Comparison of ENCODE assay signal across 16 mouse cellular contexts in the genomic region with DNA sequence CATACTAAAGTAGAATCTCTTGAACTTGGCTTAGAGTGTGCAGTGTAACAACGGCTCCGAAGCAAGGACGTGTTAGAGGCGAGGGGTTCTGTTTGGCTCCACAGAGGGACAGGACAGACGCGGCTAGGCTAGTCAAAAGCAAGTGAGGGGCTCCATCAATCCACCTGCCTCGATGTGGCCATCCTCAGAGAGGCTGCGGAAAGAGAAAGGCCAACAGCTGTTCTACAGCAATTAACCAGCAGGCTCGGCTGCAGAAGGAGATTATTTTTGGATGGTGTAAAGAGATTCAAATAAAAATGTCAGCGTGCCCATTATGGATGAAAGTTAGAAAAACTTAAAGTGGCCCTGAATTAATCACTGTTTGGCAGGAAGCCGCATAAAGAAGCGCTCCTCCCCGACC.
DNase-seq lines count a peak whose midpoint lies in the region; ATAC-seq lines count a peak whose summit lies in the region.
"Had no signal": no experiment of that assay in that cellular context is flagged by ENCODE, and none has a peak within 500 bp of the region (broad histone marks: within the 10 kb centered on the region; RNA-seq: fewer than 3 reads in every experiment).

No protein-coding gene starts in this region.

- no peak for DNase-seq in frontal cortex, postnatal 14 days (ENCODE audit: low spot score in 2 of 2)
- no peak for DNase-seq in embryonic facial prominence, embryonic 10.5 days (ENCODE audit: low spot score)
- peak; percentile 40 for DNase-seq in limb, embryonic 11.5 days (ENCODE audit: low spot score)
- no peak for DNase-seq in lung, postnatal 4 days
- DNase-seq in kidney, adult 18-20 months = no peak
- DNase-seq: cerebellum, adult 18-20 months; gastrocnemius, postnatal 10 days; layer of hippocampus, postnatal 36 days; left cerebral cortex, postnatal 4 days; lung, postnatal 14 days; thymus, postnatal 14 days had no signal

- no peak overlapping the region for H3K27ac ChIP-seq in hindbrain, embryonic 12.5 days
- no peak overlapping the region for H3K27ac ChIP-seq in hindbrain, embryonic 13.5 days
- 0 out of 2 replicates have a peak overlapping the region, but pooled peaks have one; percentile 3 for H3K27ac ChIP-seq in embryonic facial prominence, embryonic 10.5 days (replicated peaks)
- no peak overlapping the region for H3K27ac ChIP-seq in limb, embryonic 11.5 days (replicated peaks; ENCODE audit: low read depth, low read length)
- H3K27ac ChIP-seq: liver, embryonic 15.5 days had no signal

- 16% methylated on average over 11 of the region's 13 CpGs for WGBS in hindbrain, embryonic 12.5 days
- 9% methylated on average over 13 of the region's 13 CpGs for WGBS in hindbrain, embryonic 13.5 days
- WGBS in embryonic facial prominence, embryonic 10.5 days = 28% methylated on average over 13 of the region's 13 CpGs
- whole genome bisulfite sequencing in limb, embryonic 11.5 days = 10% methylated on average over 13 of the region's 13 CpGs

- ATAC-seq in frontal cortex, adult (ENCODE audit: low TSS enrichment) = peak; percentile 53
- no peak for ATAC-seq in hindbrain, embryonic 12.5 days (ENCODE audit: low FRiP score)
- no peak for ATAC-seq in hindbrain, embryonic 13.5 days (ENCODE audit: low FRiP score)
- ATAC-seq in limb, embryonic 11.5 days (ENCODE audit: insufficient number of reproducible peaks, low FRiP score, low TSS enrichment, low read depth) = no peak

- H3K4me2 ChIP-seq in hindbrain, embryonic 12.5 days (replicated peaks) = 0 out of 2 replicates have a peak overlapping the region, but pooled peaks have one; percentile 26
- H3K4me2 ChIP-seq in hindbrain, embryonic 13.5 days = no peak overlapping the region
- H3K4me2 ChIP-seq in limb, embryonic 11.5 days (ENCODE audit: low read depth, severe bottlenecking) = no peak overlapping the region
- H3K4me2 ChIP-seq: liver, embryonic 15.5 days had no signal

- no peaks in the 10 kb centered on the region for H3K9me3 ChIP-seq in hindbrain, embryonic 12.5 days (replicated peaks)
- H3K9me3 ChIP-seq in hindbrain, embryonic 13.5 days = no peaks in the 10 kb centered on the region; the same call in 1 of the 2 replicates
- no peaks in the 10 kb centered on the region for H3K9me3 ChIP-seq in embryonic facial prominence, embryonic 10.5 days
- H3K9me3 ChIP-seq in limb, embryonic 11.5 days (ENCODE audit: control insufficient read depth, low read length) = no peaks in the 10 kb centered on the region
- H3K9me3 ChIP-seq: liver, embryonic 15.5 days had no signal

- H3K4me1 ChIP-seq in hindbrain, embryonic 12.5 days = peaks cover 51% of the 10 kb centered on the region
- H3K4me1 ChIP-seq in hindbrain, embryonic 13.5 days (replicated peaks) = peaks cover 38% of the 10 kb centered on the region
- H3K4me1 ChIP-seq in embryonic facial prominence, embryonic 10.5 days = peaks cover 48% of the 10 kb centered on the region
- H3K4me1 ChIP-seq in limb, embryonic 11.5 days (ENCODE audit: control insufficient read depth, insufficient read depth, low read length) = peaks cover 5% of the 10 kb centered on the region; the same call in 1 of the 2 replicates
- H3K4me1 ChIP-seq: liver, embryonic 15.5 days had no signal

- H3K9ac ChIP-seq in hindbrain, embryonic 12.5 days = no peak overlapping the region
- H3K9ac ChIP-seq in hindbrain, embryonic 13.5 days = no peak overlapping the region
- no peak overlapping the region for H3K9ac ChIP-seq in limb, embryonic 11.5 days (ENCODE audit: low read length)
- H3K9ac ChIP-seq: liver, embryonic 15.5 days had no signal

- peaks cover 4% of the 10 kb centered on the region for H3K27me3 ChIP-seq in hindbrain, embryonic 12.5 days
- peaks cover 30% of the 10 kb centered on the region for H3K27me3 ChIP-seq in hindbrain, embryonic 13.5 days
- peaks cover 80% of the 10 kb centered on the region for H3K27me3 ChIP-seq in embryonic facial prominence, embryonic 10.5 days (replicated peaks; ENCODE audit: low read depth, poor library complexity, severe bottlenecking)
- H3K27me3 ChIP-seq in limb, embryonic 11.5 days (ENCODE audit: control insufficient read depth, insufficient read depth, low read length) = peaks cover 41% of the 10 kb centered on the region

- no peak overlapping the region for H3K4me3 ChIP-seq in hindbrain, embryonic 12.5 days
- no peak overlapping the region for H3K4me3 ChIP-seq in hindbrain, embryonic 13.5 days
- no peak overlapping the region for H3K4me3 ChIP-seq in embryonic facial prominence, embryonic 10.5 days
- no peak overlapping the region for H3K4me3 ChIP-seq in limb, embryonic 11.5 days (ENCODE audit: low read depth, low read length)
- H3K4me3 ChIP-seq: erythroblast, embryonic 14.5 days; liver, embryonic 15.5 days had no signal

- H3K36me3 ChIP-seq in hindbrain, embryonic 12.5 days = no peaks in the 10 kb centered on the region
- no peaks in the 10 kb centered on the region for H3K36me3 ChIP-seq in hindbrain, embryonic 13.5 days
- no peaks in the 10 kb centered on the region for H3K36me3 ChIP-seq in embryonic facial prominence, embryonic 10.5 days (replicated peaks)
- no peaks in the 10 kb centered on the region for H3K36me3 ChIP-seq in limb, embryonic 11.5 days (ENCODE audit: control insufficient read depth, insufficient read depth, low read length)
- H3K36me3 ChIP-seq: liver, embryonic 15.5 days had no signal
